Mouse (Mus musculus) embryo, embryonic 9.5 days (tissue): ENCODE measurements around the gene Adarb2.

ENCODE experiments used
- DNase-seq: peaks from one replicate; pipeline ENCODE4 v3.0.0-alpha.2; 2017; ENCODE audit errors: extremely low spot score

Adarb2 gene

DNA sequence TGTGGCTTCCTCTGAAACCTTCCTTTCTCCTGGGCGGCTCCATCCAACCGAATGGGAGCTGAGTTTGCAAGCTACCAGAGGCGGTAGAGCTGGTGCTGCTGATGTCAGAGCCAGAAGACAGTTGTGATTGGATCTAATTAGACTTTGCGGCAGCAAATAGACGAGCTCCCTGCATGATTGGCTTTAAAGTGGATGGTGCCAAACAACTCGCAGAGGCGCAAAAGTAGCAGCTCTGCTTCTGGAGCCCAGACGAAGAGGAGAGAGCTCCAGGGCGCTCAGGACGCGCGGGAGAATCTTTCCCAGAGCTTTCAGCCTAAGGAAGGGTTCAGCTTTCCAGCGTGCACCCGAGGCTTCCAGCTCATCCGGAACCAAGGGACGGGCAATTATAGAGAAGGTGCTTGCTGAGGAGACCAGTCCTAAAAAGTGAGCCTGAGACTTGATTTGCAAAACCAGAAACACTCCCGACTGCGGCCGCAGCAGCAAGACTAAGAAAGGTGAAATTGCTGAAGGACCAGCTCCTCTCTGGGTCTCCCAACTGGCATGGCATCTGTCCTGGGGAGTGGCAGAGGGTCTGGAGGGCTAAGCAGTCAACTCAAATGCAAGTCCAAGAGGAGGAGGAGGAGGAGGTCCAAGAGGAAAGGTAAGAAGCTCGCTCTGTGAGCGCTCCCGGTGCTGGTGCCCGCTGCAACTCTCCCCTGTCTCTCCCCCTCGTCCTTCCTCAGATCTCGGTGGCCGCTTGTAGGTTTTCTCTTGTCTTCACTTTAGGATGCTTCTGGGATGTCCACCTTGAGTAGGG is at the start of gene Adarb2:
Gene Adarb2, plus strand, starts transcription at position 186 of the 796 bp plus-strand sequence.
- peak; percentile 68 for DNase-seq

DNA sequence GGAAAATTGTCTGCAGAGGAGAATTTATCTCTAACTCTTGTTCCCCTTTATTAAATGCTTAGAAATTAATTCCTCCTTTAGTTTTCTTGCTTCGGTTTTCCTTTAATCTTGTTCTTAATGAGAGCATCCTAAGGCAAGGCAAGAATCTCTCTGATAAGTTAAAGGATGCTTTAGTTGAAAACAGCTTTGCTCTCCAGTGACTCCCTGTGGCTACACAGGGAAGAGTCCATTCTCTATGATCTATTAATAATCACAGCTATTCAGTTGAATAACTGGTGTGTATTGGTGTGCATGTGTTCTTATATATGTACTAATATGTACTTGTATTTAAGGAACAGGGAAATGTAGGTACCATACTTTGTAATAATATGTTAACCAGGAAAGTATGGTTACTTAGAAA is 28.9 kb upstream of the Adarb2 start:
- no peak for DNase-seq

DNA sequence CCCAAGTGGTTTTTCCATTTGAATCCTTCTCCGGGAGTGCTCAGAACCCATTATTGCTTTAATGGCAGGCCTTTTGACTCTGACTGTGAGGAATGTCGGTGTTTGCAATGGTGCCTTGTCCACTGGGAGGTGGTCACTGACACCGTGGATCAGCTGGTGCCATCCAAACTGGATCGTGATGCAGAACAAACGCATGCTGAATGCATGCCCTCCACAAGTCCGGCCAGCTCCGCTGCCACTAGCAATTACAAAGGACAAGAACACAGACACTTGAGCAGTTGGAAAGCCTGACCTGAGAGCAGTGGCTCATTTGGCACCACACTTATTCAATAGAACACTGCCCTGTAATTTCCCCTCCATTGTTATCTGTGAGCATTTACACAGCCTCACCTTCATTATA is 10.7 kb upstream of the Adarb2 start:
- DNase-seq: no peak

DNA sequence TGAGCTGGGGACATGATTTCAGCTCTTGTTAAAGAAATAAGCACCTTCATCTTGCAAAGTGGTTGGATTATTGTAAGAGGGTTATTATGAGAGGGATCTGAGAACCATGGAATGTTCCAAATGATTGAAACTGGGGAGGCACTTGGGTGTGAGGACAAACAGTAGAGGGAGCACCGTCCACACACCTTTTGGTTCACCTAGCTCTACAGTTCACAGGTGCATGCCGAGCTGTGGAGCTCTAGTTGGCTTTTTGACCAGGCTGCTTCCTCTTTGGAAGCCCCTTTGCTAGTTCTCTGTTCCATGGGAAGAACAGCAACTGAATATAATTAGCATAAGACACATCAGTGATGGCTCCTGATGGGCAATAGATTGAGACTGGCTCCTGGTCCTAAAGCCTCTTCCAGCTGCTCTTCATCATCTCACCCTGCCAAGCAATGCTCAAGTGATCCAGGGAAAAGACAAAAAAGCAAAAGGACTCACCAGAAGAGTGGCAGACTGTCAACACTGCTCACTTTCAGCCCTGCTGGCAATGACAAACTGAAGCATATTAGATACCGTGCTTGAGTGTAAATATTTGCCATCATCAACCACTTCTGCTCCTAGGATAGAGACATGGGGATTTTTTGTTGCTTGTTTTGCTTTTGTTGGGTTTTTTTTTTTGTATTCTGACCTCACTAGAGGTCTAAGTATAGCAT is 3.3 kb upstream of the Adarb2 start:
- no peak for DNase-seq

DNA sequence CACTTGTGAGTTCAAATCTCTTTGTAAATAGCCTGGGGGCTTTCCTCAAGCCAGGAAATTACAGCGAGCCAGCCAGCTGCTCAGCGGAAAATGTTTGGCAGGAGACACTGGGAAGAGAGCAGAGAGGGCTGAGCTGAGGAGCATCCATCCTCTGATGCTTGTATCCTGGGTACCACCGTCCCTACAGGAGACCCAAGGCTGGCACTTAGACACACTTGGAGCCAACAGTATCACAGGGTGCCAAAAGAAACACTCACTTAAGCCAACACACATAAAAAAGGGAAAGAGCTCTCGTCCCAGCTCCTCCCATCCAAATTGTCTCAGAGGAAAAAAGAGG is 779 bp downstream of the Adarb2 start:
- DNase-seq: no peak

DNA sequence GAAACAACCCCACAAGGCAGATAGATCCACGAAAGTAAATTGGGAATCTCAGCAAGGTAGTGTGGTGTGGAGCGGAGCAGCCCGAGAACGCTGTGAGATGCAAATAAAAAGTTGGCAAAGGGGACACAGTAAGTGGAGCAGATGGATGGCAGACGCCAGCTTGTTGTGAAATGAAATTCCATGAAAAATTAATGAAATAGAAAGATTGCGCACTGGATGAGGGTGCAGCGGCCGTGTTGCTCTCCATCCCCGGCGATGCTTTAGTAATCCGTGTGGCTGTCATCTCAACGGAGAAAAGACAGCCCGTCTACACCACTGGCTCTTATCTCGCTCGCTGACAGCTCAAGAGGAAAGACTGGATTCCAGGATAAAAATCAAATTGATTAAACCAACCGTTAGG is 4.7 kb downstream of the Adarb2 start:
- no peak for DNase-seq

DNA sequence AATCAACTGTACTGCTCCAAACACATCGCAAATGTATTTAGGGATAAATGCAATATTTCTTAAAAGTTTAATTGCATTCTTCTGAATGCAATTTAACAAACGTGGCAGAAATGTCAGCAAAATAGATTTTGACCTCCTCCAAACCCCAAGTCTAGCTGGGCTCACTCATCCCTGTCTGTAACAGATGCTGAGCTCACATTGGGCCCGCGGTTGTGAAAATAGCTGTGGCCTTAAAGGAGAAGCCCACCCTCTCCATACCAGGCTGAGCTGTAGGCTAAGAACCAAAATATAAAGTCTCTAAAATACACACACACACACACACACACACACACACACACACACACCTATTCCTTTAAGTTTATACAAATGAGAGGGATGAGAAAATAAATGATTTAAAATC is 8.1 kb downstream of the Adarb2 start:
- no peak for DNase-seq

DNA sequence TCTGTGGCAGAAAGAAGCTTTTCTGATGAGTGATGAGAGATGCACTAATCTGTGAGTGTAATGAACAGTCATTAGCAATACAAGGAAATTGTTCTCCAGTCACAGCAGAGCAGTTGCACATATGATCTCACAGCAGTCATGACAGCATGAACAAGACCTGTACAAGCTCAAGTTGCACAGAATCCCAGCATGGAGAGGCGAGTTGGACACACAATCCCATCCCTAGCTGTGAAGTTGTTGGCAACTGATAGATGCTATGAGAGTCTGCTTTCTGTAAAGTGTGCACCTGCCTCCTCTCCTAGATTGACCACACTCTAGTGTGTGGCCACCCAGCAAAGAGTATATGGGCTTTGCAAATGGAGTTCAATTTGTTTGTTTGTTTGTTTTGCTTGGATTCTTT is 36.2 kb downstream of the Adarb2 start:
- DNase-seq: no peak

DNA sequence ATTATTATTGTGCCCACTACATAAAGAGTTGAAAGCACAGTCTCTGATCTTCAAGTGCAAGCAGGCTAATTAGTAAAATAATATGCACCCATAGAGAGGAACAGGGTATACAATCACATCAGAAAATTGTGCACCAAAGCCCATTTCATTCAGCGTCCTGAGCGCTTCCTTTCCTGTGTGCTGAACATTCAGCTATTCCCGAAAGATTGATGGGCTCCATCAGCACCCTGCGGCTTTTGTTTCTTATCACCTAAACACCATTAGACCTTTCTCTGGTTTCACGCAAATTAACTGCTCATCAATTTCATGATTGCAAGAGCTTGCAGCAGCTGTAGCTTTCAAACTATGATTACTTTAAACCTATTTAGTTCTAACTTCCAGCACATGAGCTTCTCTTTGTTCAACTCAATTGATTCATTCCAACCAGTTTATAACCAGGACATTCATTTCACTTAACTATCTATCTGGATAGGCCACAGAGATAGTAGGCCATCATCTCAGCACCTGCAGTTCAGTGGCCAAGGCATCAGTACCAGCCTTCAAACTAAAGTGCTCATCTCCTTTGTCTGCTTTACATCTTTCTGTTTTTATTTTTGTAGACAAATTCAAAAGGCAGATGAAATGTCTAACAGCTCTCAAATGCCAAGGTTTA is 45.5 kb downstream of the Adarb2 start:
- DNase-seq: peak; percentile 3

DNA sequence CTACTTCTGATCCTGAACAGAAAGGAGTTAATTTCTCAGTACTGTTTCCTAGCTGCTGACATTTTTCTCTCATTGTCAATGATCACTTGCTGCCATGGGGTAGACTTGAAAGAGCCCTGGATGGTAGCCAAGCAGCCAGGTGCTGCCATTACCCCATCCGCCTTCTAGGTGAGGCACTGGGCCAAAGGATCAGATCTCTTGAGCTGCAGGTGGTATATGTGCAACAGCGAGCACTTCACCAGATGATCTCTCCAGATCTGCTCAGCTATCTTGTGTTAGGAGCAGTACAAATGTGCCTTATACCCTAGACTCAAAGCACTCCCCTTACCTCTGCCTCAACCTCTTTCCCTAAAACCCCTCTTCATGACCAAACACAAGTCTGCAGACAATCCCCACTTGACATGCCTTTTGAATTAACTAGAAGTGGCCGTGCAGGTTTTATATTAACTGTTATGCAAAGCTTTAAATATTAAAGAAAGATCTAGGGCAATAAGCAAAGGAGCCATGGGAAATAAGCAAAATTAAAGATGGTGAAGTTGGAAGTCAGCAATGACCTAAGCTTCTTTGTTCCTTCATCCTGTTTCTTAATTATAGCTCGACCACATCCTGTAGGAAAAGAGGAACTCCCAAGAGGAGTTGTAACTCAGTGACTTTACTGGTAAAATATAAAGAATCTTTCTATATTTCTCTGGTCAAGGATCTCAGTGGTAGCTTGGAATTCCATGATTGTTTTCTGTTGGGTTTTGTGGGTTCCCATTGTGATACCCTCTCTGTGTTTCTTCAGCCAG is 69.7 kb downstream of the Adarb2 start:
- DNase-seq: no peak

DNA sequence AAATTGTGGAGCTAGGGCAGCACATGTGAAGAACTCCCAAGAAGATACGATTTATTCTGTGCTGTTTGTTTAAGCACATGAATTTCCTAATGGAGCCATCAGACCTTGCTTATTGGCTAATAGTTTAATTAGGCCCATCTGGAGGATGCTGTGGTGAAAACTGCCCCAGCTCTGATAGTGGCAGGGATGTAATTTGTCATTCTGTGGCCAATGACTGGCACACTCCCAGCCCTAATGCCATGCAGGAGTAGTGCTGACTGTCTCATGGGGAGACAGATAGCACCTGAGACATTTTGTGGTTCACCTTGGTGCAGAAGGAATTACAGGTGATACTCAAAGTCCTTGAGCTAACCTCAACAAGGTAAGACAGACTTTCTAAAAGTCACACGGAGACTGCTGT is 80.5 kb downstream of the Adarb2 start:
- DNase-seq: no peak

DNA sequence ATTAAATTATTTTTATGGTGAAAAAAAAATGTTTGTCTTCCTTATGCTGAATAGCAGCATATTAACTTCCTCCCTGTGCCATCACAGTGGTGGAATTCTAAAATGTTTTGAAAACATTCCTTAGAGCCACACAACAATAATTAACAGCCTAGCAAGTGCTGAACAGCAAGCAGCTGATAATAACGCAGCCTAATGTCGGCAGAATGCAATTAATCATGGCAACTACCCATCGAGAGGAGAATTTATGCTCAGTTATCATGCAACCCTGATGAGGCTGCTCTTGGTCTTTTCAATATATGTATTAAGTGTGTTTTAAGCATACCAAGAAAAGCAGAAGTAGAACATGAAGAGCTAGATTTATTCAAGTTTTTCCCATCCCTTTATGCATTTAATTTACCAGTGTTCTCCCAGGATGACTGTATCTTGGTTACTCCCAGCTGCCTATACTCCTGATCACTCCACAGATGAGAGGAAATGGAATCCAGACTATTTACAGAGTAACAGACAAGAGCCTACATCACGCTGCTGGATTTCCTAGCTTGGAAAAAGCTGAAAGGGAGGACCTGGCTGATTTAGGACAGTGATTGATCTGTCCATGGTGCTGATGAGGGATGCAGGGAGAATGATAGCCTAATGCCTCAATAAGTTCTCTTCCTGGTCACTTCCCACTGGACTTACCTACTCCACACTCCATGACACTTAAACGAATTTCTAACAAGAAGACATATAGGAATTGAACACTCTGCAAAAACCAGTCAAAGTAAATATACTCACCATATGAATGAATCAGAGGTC is 113.9 kb downstream of the Adarb2 start:
- DNase-seq: peak; percentile 23

DNA sequence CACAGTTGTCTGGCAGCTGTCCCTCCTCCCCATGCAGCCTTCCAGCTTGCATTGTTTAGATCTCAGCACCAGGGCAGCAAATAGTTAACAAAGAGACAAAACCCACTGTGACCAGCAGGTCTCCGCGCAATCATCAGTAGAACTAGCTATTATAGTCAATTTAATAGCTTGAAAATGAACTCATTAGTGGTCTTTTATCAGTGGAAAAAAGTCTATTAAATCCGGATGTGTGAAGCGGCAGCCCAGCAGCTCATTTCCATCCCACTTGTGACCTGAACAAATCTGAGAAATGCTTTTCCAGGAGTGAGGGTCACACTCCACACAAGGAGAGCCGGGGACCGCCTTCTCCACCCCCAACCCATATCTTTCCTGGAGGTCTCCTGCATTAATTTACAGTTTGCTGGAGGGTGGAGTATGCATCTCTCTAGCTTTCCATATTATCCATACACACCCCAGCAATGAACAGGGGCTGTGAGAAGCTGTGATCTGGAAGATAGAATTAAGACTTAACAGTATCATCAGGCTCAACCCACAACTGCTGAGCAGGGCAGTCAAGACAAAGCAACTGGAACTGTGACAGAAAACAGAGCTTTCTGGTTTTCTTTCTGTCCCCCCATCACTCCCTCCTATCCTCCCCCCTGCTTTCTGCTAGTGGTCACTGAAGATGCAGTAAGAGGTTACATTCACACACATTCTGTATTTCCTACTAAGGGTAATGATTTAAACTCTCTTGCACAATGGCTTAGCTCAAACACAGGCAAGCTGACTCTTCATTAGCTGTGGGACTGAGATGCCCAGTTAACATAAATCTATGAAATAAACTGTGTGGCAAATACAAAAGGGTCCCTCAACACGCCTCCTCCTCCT is 131.2 kb downstream of the Adarb2 start:
- peak; percentile 9 for DNase-seq

DNA sequence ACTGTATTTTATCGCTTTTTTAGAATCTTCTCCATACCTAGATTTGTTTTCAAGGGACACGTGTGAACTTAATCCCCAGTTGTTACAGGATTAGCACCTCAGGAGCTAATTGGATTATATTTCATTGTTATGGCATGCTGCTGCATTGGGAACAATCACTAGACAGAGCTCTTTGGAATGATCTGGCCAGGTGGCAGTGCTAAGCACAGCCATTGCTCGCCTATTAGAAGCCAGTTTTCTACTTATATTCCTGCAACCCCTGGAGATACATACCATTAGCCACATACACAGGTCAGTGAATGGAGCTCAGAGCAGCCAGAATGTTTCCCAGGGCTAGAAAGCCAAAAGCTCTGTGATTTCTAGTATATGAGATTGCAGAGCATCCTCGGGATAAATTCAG is 131.9 kb downstream of the Adarb2 start:
- no peak for DNase-seq

DNA sequence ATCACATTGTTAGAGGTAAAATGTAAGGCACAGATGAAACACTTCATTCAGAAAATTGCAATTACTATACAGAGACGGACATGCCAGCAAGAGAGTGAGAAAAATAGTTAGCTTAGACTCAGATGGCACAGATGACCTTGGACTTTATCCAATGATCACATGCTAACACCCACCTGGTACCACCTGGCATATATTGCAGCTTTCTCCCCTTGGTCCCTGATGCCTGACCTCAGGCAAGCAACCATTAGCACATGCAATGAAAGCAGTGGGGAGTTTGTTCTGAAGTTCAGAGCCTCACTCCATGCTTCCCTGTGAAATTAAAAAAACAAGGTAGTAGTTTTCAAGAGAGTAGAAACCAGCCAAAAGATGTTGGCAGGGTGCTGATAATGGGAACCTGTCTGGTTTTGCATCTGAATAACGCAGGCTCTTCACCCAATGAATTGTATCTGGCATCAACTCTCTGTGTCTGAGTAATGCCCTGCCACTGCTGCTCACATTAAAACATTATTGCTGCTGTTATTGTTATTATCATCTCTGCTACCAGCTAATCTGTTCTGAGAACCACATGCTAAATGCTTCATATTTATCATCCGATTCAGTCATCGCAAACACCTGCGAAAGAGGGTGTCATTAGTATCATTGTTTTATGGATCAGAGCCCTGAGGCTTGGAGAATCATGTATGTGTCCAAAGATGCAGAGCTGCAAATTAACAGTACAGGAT is 138.6 kb downstream of the Adarb2 start:
- no peak for DNase-seq

DNA sequence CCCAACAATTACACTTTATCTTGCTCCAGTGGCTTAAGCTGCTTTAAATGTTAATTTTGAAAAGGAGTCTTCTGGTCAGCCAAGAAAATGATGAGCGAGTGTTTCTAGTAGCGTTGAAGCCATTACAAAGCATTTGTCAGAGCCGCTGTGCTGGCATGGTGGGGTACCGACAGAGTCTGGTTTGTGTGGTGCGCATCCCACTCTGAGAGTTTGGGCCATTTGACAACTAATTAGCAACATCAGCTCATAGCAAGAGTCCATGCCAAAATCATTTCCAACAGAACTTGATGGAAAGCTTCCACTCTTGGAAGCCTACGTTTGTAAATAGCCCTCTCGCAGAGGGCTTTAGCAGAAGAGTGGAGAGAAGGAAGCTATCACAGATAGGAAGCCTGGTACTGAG is 144.5 kb downstream of the Adarb2 start:
- no peak for DNase-seq

DNA sequence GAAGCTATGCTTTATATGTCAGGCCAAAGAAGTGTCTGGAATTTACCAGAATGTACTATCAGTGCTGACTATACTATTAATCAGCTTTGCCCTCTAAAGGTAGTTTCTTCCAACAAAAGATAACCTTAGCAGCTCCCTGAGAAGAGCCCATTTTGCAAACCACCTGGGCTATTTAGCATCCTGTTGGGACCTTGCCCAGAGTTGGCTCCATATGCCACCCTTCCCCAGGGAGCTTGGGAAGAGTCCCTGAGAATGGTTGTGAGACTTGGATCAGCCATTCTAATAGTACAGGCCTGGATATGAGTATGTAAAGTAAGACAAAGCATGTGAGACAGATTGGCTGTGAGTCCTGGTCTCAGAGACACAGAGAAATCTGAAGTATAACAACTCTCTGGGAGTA is 149.7 kb downstream of the Adarb2 start:
- DNase-seq: no peak

DNA sequence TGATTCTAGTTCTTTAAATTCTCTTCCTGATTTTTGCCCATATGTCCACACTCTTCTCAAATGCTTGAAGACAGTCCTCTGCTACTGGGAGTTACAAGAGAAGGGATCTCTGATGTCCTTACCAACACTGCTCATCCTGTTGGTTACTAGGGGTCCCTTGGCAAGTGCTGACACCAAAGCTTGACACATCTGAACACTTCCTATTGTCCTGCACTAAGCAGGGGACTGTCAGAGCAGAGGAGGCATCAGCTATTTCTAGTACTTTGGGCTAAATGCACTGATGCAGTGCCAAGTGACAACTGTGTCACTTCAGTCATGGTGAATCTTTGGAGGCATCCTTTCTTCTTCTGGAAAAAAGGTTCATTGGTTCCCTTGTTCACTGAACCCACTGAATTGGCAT is 150.3 kb downstream of the Adarb2 start:
- DNase-seq: no peak

DNA sequence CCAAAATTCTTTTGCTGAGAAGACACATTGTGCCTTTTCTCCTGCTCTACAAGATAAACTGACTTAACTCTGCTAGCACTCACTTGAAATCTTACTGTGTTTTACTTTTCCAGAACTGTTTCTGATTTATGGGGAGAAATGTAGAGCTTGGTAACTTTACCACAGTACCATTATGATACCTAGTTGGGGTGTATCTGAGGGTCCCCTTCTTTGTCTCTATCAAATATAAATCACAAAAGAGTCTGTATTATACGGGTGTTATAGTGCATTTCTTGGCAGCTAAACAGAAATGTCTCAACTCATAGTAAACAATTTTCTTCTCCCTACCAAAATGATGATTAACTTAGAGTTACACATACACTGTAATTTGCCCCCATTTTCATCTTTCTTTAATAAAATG is 162.9 kb downstream of the Adarb2 start:
- no peak for DNase-seq

DNA sequence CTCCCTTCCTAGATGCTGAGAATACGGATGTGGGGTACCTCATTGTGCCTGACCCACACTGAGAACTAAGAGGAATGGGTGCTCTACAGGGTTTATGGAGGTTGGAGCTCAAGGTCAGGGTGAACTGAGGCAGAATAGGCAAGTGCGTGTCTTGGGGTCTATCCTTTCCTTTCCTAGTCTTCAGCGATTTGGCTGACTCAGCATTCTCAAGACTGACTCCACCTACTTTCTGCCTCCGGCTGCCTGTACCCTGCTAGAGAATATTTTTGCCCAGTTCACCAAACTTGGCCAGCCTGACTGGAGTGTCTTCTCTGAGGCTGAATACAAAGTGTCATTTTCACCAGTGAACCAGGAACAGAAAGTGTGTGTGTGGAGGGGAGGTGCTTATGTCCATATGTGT is 163.4 kb downstream of the Adarb2 start:
- no peak for DNase-seq
